Mouse (Mus musculus) thymus, adult 2 months (tissue): ENCODE results near the gene Meox1. TPM values are rescaled to one million over a fixed set of nuclear protein-coding genes. Genes with fewer than 3 reads are reported as not detected.

Experiments used
- DNase-seq: peaks from one replicate; pipeline ENCODE4 v3.0.0; 2021
- H3K27ac ChIP-seq: fragments of 200-500 bp; 2 replicates; pipeline ENCODE4 v1.5.1; 2012; ENCODE audit warnings: low read length, control low read depth; ENCODE audit not compliant: control insufficient read depth, insufficient read depth
- H3K27me3 ChIP-seq: fragments of 200-500 bp; 2 replicates; pipeline ENCODE4 v1.6.1; 2012; ENCODE audit warnings: mild to moderate bottlenecking, low read length, moderate library complexity, mixed read lengths; ENCODE audit not compliant: control insufficient read depth, insufficient read depth
- H3K36me3 ChIP-seq: fragments of 200-500 bp; 2 replicates; pipeline ENCODE4 v1.6.1; 2012; ENCODE audit warnings: mild to moderate bottlenecking, low read length, moderate library complexity; ENCODE audit not compliant: control insufficient read depth, insufficient read depth
- H3K4me1 ChIP-seq: fragments of 200-500 bp; replicated peaks from 2 replicates; pipeline ENCODE4 v1.6.1; 2012; ENCODE audit warnings: low read length; ENCODE audit not compliant: control insufficient read depth, insufficient read depth
- H3K4me3 ChIP-seq: fragments of 200-500 bp; 2 replicates; pipeline ENCODE4 v1.5.1; 2012; ENCODE audit warnings: mild to moderate bottlenecking, low read length, control low read depth, moderate library complexity; ENCODE audit not compliant: control insufficient read depth, insufficient read depth
- CTCF ChIP-seq: fragments of 200-500 bp; IDR thresholded peaks from 2 replicates; pipeline ENCODE4 v1.5.1; 2012; ENCODE audit warnings: mild to moderate bottlenecking, control low read depth, low read length, moderate library complexity, borderline replicate concordance; ENCODE audit not compliant: control insufficient read depth, poor library complexity, insufficient read depth; ENCODE audit errors: extremely low read depth
- POLR2A ChIP-seq: fragments of 200-500 bp; IDR thresholded peaks from 2 replicates; pipeline ENCODE4 v1.6.1; 2012; ENCODE audit warnings: mild to moderate bottlenecking, low read length, control low read depth, moderate library complexity; ENCODE audit not compliant: control insufficient read depth, poor library complexity, insufficient read depth; ENCODE audit errors: extremely low read depth
- WGBS: fragments of 180-500 bp; shearing (Covaris S2); methylation state at CpG from one replicate; pipeline ENCODE4 v1.1.7; 2018; 5-methylcytosine and 5-hydroxymethylcytosine counted together
- polyA plus RNA-seq: library from polyadenylated mRNA; depleted of rRNA; stranded (reverse); fragments of >200 nt; gene quantifications from 2 replicates; pipeline ENCODE4 v1.2.3, GENCODE M21; 2012

Gene Meox1
- polyA plus RNA-seq, 1 experiment: 2.1 TPM

GRCm38 (mm10) chr11:101881604-101882071 is 12.5 kb downstream of the Meox1 start:
- H3K27ac ChIP-seq: no peak overlapping the region
- H3K4me1 ChIP-seq: no peaks in the 10 kb centered on the region
- TF ChIP-seq CTCF (no peak), POLR2A (no peak)
- H3K27me3 ChIP-seq: no peaks in the 10 kb centered on the region; the same call in 1 of the 2 replicates
- WGBS: 29% methylated on average over 24 of the region's 24 CpGs
- no peak for DNase-seq
- no peak overlapping the region for H3K4me3 ChIP-seq
- H3K36me3 ChIP-seq: no peaks in the 10 kb centered on the region

DNA sequence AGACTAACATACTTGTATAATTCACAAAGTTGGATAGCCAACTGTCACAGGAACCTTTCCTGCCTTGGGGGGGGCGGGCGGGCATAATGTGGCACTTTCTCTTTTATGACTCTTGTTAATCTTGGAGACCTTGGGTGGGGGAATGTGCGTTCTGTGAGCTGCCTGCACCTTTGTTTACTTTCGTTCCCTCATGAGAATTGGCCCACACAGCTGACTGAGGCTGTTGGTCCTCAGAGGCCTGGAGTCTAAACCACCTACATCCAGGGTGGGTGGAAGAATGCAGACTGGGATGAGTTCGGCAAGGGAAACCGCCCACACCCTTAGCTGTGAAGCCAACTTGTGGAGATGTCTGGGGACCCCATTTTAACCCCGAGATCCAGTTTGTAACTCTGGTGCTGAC is 13.0 kb downstream of the Meox1 start:
- TF ChIP-seq POLR2A (no peak), CTCF (no peak)
- WGBS: 75% methylated on average over 7 of the region's 7 CpGs
- H3K4me1 ChIP-seq: no peaks in the 10 kb centered on the region
- H3K27ac ChIP-seq: no peak overlapping the region
- no peak overlapping the region for H3K4me3 ChIP-seq
- no peaks in the 10 kb centered on the region; the same call in 1 of the 2 replicates for H3K27me3 ChIP-seq
- H3K36me3 ChIP-seq: no peaks in the 10 kb centered on the region
- no peak for DNase-seq

- no peak overlapping the region for H3K27ac ChIP-seq
- H3K4me3 ChIP-seq: no peak overlapping the region
- WGBS: 76% methylated on average over 4 of the region's 4 CpGs
Observed at GRCm38 (mm10) chr11:101879672-101880071, 14.5 kb downstream of the Meox1 start.

DNA sequence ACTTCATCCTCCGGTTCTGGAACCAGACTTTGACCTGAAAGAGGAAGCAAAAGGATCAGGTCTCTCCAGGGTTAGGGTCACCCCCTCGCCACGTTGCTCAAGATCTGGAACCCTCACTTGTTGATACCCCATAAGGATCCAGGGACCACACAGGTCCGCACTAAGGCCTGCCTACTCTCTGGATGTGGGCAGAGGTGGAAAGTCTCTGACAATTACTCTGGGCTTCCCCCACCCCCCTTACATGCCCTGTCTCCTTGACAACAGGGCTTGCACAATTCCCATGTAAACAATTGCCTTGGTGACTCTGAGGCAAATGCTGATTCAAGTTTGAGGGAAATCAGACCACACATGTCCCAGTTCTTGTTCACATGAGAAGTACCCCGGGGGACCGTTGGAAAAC is 15.5 kb downstream of the Meox1 start:
- no peak overlapping the region for H3K27ac ChIP-seq
- no peak overlapping the region for H3K4me3 ChIP-seq
- TF ChIP-seq CTCF (no peak), POLR2A (no peak)
- no peaks in the 10 kb centered on the region; the same call in 1 of the 2 replicates for H3K27me3 ChIP-seq
- no peaks in the 10 kb centered on the region for H3K36me3 ChIP-seq
- H3K4me1 ChIP-seq: no peaks in the 10 kb centered on the region
- no peak for DNase-seq
- 58% methylated on average over 6 of the region's 6 CpGs for WGBS

More at GRCm38 (mm10) chr11:101879672-101880071, 14.5 kb downstream of the Meox1 start:
- no peaks in the 10 kb centered on the region; the same call in 1 of the 2 replicates for H3K27me3 ChIP-seq
- no peaks in the 10 kb centered on the region for H3K4me1 ChIP-seq
- no peaks in the 10 kb centered on the region for H3K36me3 ChIP-seq
- TF ChIP-seq POLR2A (no peak), CTCF (no peak)
- no peak for DNase-seq

DNA sequence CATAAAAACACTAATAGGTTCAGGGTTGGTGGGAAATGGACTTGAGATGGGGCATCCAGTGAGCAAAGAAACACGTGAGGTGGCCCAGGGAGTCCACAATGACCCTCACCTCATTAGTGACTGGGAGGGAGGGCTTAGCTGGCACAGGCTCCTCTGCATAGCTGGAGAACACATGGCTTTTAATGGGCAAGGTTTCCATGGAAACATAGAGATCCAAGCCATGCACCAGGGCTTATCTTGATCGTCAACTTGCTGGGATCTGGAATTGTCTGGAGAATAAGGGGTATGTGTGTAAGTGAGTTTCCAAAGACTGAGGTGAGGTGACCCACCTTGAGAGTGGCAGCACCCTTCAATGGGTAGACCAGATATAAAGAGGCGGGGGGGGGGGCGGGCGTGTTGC is 19.2 kb downstream of the Meox1 start:
- H3K4me1 ChIP-seq: peaks cover 4% of the 10 kb centered on the region; the same call in 1 of the 2 replicates
- no peak for DNase-seq
- H3K4me3 ChIP-seq: no peak overlapping the region
- no peak for TF ChIP-seq POLR2A
- no peak for TF ChIP-seq CTCF
- H3K27me3 ChIP-seq: no peaks in the 10 kb centered on the region
- no peak overlapping the region for H3K27ac ChIP-seq
- WGBS: 95% methylated on average over 5 of the region's 5 CpGs
- H3K36me3 ChIP-seq: no peaks in the 10 kb centered on the region

DNA sequence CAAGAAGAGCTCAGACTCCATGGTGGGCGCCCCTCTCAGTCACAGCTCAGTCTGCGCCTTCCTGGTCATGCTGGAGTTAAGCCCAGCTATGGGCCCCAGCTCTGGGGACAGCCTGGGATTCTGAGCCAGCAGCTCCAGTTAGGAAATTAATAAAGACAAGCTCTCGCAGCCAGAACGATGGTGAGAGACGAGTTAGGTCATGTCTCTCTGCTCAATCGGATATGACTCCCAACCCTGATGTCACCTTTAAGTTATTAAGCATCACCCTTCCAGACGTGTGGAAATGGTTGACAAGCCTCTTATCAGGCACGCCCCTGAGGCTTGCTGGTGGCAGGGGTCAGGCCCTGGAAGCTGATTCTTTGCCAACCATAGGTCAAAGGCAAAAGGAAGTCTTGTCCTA is 20.3 kb downstream of the Meox1 start:
- H3K27ac ChIP-seq: no peak overlapping the region
- no peaks in the 10 kb centered on the region for H3K27me3 ChIP-seq
- peaks cover 4% of the 10 kb centered on the region; the same call in 1 of the 2 replicates for H3K4me1 ChIP-seq
- no peak for DNase-seq
- no peak overlapping the region for H3K4me3 ChIP-seq
- 87% methylated on average over 8 of the region's 8 CpGs for WGBS
- TF ChIP-seq POLR2A (no peak), CTCF (no peak)
- no peaks in the 10 kb centered on the region for H3K36me3 ChIP-seq

DNA sequence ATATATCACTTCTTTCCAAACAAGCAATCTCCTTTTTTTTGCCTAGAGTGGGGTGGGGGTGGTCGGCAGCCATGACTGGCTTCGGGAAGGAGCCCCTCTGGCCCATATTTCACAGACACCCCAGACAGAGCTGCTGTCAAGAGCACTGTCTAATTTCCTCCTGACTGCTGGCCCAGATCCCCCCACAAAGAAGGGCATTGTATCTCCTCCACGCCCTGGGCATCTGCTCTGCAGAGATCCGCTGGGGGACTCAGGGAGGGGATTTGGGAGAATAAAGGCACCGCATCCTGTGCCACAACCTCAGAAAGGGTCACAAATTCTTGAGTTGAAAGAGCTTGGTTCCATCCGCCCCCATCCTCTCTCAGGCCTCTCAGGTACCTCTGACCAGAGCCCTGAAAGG is 22.7 kb downstream of the Meox1 start:
- H3K27ac ChIP-seq: no peak overlapping the region
- WGBS: 93% methylated on average over 6 of the region's 6 CpGs
- no peak for DNase-seq
- no peaks in the 10 kb centered on the region for H3K36me3 ChIP-seq
- peaks cover 4% of the 10 kb centered on the region; the same call in 1 of the 2 replicates for H3K4me1 ChIP-seq
- H3K4me3 ChIP-seq: no peak overlapping the region
- no peak for TF ChIP-seq POLR2A
- TF ChIP-seq CTCF: no peak
- H3K27me3 ChIP-seq: no peaks in the 10 kb centered on the region
